Mouse (Mus musculus): Measurements from ENCODE around the gene Fcrla.

DNA sequence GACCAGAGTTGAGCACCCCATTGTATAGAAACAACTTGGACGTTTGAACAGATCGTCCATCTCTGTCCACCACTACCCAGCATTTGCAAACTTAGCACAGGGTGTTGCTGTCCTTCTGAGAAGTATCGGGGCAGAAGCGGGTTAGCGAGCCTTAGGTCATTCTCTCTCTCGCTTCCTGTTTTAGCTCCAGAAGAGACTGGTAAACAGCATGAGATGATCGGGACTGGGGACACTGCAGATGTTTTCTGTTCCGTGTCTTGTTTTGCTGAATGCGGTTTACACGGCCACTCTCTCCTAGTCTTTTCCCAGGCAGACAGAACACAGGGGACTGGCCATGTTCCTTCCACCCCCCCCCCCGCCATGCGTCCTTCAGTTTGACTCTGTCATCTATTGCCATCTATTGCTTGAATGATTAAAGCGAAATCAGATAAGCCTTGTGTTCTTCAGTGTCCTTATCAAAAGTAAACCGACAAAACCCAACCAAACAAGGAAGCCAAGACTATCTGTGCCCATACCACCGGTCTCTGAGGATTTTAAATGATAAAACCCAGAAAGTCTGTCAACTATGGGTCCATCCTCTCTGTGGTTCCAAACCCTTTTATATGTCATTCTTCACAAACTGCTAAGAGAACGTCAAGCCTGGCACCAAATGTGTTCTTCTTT, 28.8 kb downstream of the Fcrla start:
- TF ChIP-seq CTCF (IDR thresholded peaks at IDR 0.05; ENCODE audit: control insufficient read depth, insufficient read depth, insufficient read length) (no peak), FOSL1 (IDR thresholded peaks at IDR 0.05; ENCODE audit: insufficient read depth, low read length, poor library complexity, severe bottlenecking) (no peak), MYOG (IDR thresholded peaks at IDR 0.05; ENCODE audit: control insufficient read depth, extremely low read depth, insufficient read length) (no peak), USF1 (IDR thresholded peaks at IDR 0.05; ENCODE audit: low read depth) (no peak), CEBPB (IDR thresholded peaks at IDR 0.05; ENCODE audit: low read depth) (no peak), MAX (IDR thresholded peaks at IDR 0.05) (no peak)
